Mouse (Mus musculus): Measurements from ENCODE around the gene Trim13. TPM values are rescaled to one million over a fixed set of nuclear protein-coding genes. Genes with fewer than 3 reads are reported as not detected.
"Not testable (repeated sequence)": the region's sequence is repeated elsewhere in the genome, so short reads cannot be mapped to it uniquely, and the experiment has no call there.

Gene Trim13
- polyA plus RNA-seq, 1 experiment from 2014 or later: 12.8 TPM

DNA sequence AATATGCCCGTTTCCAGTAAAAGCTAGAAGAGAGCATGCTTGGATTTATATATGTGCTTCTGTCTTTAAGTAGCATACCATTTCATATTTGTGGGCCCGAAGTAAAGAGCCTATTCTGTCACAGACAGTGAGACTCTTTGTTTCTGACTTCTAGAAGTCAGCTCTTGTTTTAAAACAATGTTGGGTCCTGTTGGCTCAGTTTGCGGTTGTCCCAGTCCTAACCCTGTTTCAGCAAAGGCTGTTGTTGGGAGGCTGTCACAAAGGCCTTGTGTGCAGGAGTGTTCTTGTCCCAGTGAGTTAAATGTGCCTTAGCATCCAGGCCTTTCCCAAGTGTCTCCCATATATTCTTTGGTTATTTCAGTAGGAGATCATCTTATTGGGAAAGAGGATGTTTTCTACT is 6.0 kb downstream of the Trim13 start:
- Histone ChIP-seq H3K36me3 (ENCODE audit: control insufficient read depth, insufficient read depth, low read length) (peaks cover 7% of the 10 kb centered on the region; the same call in 1 of the 2 replicates), H3K27me3 (replicated peaks; ENCODE audit: control insufficient read depth, insufficient read depth, low read length) (no peaks in the 10 kb centered on the region), H3K4me3 (ENCODE audit: low read depth, low read length) (no peak overlapping the region), H3K4me1 (replicated peaks; ENCODE audit: control insufficient read depth, insufficient read depth, low read length) (no peaks in the 10 kb centered on the region; the same call in 1 of the 2 replicates), H3K27ac (ENCODE audit: low read depth, low read length) (no peak overlapping the region), H3K4me2 (no peak overlapping the region), H3K9ac (ENCODE audit: low read depth, low read length) (no peak overlapping the region), H3K9me3 (ENCODE audit: control insufficient read depth, low read length) (no peaks in the 10 kb centered on the region)
- DNase-seq (ENCODE audit: low spot score) (no peak), ATAC-seq (replicated peaks; ENCODE audit: low FRiP score) (no peak)
- WGBS: 87% methylated on average over 3 of the region's 3 CpGs

DNA sequence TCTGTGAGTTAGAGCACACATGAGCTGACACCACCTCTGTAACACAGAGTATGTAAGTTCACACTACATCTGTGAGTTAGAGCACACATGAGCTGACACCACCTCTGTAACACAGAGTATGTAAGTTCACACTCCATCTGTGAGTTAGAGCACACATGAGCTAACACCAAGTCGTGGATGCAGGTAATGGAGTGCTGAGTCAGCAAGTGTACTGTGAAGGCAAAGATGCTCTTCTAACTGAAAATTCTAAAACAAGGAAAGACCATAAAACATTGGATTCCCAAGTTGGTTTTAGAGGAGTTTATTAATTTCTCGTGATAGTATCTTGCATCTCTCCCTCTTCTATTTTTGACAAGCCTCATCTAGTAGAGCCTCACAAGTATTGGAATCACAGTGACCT is 8.0 kb downstream of the Trim13 start:
- H3K9ac ChIP-seq (ENCODE audit: low read depth, low read length); ATAC-seq (replicated peaks; ENCODE audit: low FRiP score); H3K36me3 ChIP-seq (ENCODE audit: control insufficient read depth, insufficient read depth, low read length); H3K4me3 ChIP-seq (ENCODE audit: low read depth, low read length); DNase-seq (ENCODE audit: low spot score); H3K4me1 ChIP-seq (replicated peaks; ENCODE audit: control insufficient read depth, insufficient read depth, low read length); H3K9me3 ChIP-seq (ENCODE audit: control insufficient read depth, low read length); H3K27me3 ChIP-seq (replicated peaks; ENCODE audit: control insufficient read depth, insufficient read depth, low read length); H3K27ac ChIP-seq (ENCODE audit: low read depth, low read length); H3K4me2 ChIP-seq: not testable (repeated sequence)
- WGBS: 88% methylated on average over 2 of the region's 2 CpGs

DNA sequence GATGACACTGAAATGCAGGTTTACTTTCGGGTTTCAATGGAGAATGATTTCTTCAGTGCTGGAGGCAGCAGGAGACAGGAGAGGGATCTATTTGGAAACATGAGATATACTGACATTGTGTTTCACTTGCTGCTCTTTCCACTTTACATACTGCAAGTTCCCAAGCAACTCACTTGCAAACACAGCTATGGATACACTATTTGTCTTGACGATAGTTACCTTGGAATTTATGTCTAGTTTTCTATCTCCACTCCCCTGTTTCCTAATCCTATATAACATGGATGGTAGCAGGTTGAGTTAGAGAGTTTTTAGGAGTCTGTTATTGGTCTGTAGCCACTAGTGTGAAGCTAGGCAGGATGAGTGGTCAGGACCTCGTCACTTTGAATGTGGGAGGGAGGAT is 9.1 kb downstream of the Trim13 start, which contains the start of gene Kcnrg:
Kcnrg (plus strand) TSS at position 301 of the 400 bp plus-strand sequence.
- WGBS: 78% methylated on average over 3 of the region's 3 CpGs
- Histone ChIP-seq H3K4me3 (ENCODE audit: low read depth, low read length) (no peak within 1 kb of the TSS), H3K27ac (ENCODE audit: low read depth, low read length) (no peak within 1 kb of the TSS), H3K9ac (ENCODE audit: low read depth, low read length) (no peak within 1 kb of the TSS), H3K27me3 (replicated peaks; ENCODE audit: control insufficient read depth, insufficient read depth, low read length) (no peaks in the 10 kb centered on the region), H3K4me2 (no peak within 1 kb of the TSS), H3K36me3 (ENCODE audit: control insufficient read depth, insufficient read depth, low read length) (peaks cover 7% of the 10 kb centered on the region; the same call in 1 of the 2 replicates), H3K4me1 (replicated peaks; ENCODE audit: control insufficient read depth, insufficient read depth, low read length) (no peaks in the 10 kb centered on the region), H3K9me3 (ENCODE audit: control insufficient read depth, low read length) (no peaks in the 10 kb centered on the region)
- ATAC-seq (replicated peaks; ENCODE audit: low FRiP score) (no peak), DNase-seq (ENCODE audit: low spot score) (no peak)

DNA sequence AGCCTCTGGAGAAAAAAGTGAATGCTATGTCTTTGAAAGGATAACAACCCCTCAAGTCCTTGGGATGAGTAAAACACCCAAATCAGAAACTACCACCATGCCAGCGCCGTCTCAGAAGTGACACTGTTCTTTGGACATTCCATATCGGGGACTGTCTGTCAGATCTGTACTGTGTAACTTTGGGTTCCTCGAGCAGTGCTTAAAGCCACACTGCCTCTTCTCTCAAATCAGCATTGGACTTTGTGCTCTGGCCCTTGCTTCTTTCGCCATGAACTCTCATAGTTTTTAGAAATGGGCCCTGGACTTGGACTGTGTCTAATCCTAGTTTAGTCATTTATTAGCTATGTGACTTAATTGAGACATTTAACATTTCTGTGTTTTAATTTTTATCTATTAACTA is 13.7 kb downstream of the Trim13 start:
- no peaks in the 10 kb centered on the region for H3K36me3 ChIP-seq (ENCODE audit: control insufficient read depth, insufficient read depth, low read length)
- H3K27ac ChIP-seq (ENCODE audit: low read depth, low read length): no peak overlapping the region
- no peak overlapping the region for H3K4me2 ChIP-seq
- H3K4me3 ChIP-seq (ENCODE audit: low read depth, low read length): no peak overlapping the region
- H3K9me3 ChIP-seq (ENCODE audit: control insufficient read depth, low read length): no peaks in the 10 kb centered on the region
- no peaks in the 10 kb centered on the region for H3K27me3 ChIP-seq (replicated peaks; ENCODE audit: control insufficient read depth, insufficient read depth, low read length)
- H3K9ac ChIP-seq (ENCODE audit: low read depth, low read length): no peak overlapping the region
- DNase-seq (ENCODE audit: low spot score) (no peak), ATAC-seq (replicated peaks; ENCODE audit: low FRiP score) (no peak)
- 90% methylated on average over 5 of the region's 5 CpGs for WGBS
- H3K4me1 ChIP-seq (replicated peaks; ENCODE audit: control insufficient read depth, insufficient read depth, low read length): no peaks in the 10 kb centered on the region

DNA sequence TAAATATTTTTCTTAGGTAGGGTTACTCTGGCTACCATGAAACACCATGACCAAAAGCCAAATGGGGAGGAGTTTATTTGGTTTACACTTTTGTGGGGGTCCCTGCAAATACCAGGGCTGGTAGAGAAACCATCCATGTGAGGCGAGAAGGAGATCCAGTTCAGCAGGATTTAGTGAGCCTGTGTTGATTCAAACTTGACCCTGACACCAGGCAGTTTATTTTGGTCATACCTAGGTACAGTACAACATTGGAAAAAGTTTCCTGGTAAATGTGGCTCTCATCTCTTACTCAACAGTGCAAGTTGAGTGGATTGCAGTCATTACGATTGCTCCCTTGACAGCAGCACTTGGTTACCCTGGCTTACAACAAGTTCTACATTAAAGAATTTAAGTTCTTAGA is 15.3 kb downstream of the Trim13 start:
- H3K9me3 ChIP-seq (ENCODE audit: control insufficient read depth, low read length): no peaks in the 10 kb centered on the region
- DNase-seq (ENCODE audit: low spot score): no peak
- H3K27ac ChIP-seq (ENCODE audit: low read depth, low read length): no peak overlapping the region
- H3K4me2 ChIP-seq: no peak overlapping the region
- ATAC-seq (replicated peaks; ENCODE audit: low FRiP score): no peak
- WGBS: 95% methylated on average over 2 of the region's 2 CpGs
- no peak overlapping the region for H3K9ac ChIP-seq (ENCODE audit: low read depth, low read length)
- no peaks in the 10 kb centered on the region for H3K4me1 ChIP-seq (replicated peaks; ENCODE audit: control insufficient read depth, insufficient read depth, low read length)
- H3K4me3 ChIP-seq (ENCODE audit: low read depth, low read length): no peak overlapping the region
- no peaks in the 10 kb centered on the region for H3K27me3 ChIP-seq (replicated peaks; ENCODE audit: control insufficient read depth, insufficient read depth, low read length)
- no peaks in the 10 kb centered on the region for H3K36me3 ChIP-seq (ENCODE audit: control insufficient read depth, insufficient read depth, low read length)

DNA sequence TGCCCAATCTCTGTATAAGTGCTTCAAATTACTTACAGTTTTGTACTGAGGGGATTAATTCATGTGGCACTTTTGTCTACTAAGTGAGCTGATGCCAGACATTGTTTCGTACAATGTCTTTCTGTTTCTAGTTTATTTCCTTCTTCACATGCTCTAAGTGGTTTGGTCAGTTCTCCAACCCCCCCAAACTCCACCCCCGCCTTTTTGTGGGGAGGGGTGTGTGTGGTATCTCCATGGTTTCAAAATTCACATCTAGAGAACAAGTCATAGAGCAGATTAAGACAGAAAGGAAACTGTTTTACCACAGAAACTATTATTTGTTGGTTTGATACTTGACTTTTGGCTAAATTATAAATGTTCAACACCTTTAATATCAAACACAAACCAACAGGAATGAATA is 22.3 kb downstream of the Trim13 start:
- Histone ChIP-seq H3K4me2 (no peak overlapping the region), H3K9ac (ENCODE audit: low read depth, low read length) (no peak overlapping the region), H3K36me3 (ENCODE audit: control insufficient read depth, insufficient read depth, low read length) (no peaks in the 10 kb centered on the region), H3K9me3 (ENCODE audit: control insufficient read depth, low read length) (no peaks in the 10 kb centered on the region), H3K27ac (ENCODE audit: low read depth, low read length) (no peak overlapping the region), H3K4me3 (ENCODE audit: low read depth, low read length) (no peak overlapping the region), H3K4me1 (replicated peaks; ENCODE audit: control insufficient read depth, insufficient read depth, low read length) (no peaks in the 10 kb centered on the region), H3K27me3 (replicated peaks; ENCODE audit: control insufficient read depth, insufficient read depth, low read length) (no peaks in the 10 kb centered on the region)
- WGBS: 81% methylated on average over 2 of the region's 2 CpGs
- no peak for DNase-seq (ENCODE audit: low spot score)
- no peak for ATAC-seq (replicated peaks; ENCODE audit: low FRiP score)

DNA sequence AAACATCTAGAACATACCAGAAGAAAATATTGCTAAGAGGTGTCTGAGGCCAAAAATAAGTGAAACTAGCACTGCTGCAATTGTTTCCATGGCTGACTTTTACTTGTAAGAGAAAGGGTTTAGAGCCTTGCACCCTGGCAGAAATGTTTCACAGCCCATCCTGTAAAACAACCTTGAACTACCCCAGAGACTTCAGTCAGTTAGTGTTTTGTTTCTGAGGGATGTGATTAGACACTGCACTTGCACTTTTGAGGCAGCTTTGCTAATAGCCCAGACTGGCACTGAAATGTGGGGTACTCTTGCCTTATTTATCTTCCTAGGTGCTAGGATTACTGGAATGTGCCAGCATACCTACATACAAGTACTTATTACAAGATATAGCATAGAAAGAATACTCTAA is 37.9 kb downstream of the Trim13 start:
- no peak overlapping the region for H3K4me3 ChIP-seq (ENCODE audit: low read depth, low read length)

DNA sequence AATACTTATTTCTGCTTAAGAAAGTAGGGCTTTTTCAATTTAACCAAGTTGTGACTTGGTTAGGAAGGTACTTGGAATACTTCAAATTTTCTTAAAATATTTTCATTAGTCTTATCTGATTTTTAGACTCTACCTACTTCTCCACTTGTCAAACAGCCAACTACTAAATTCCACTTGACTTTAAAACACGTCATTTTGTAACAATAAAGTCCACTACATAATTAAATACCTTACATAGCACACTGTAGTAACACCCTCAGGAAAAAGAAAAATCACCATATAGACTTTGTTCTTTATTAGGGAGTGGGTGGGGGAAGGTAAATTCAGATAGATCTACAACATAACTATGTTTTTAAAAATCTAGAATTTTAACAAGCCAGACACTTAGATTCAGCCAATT is 44.6 kb downstream of the Trim13 start:
- no peak overlapping the region for H3K4me3 ChIP-seq (ENCODE audit: low read depth, low read length)
- ATAC-seq (replicated peaks; ENCODE audit: low FRiP score) (no peak), DNase-seq (ENCODE audit: low spot score) (no peak)
- H3K9ac ChIP-seq (ENCODE audit: low read depth, low read length): no peak overlapping the region
- H3K27me3 ChIP-seq (replicated peaks; ENCODE audit: control insufficient read depth, insufficient read depth, low read length): no peaks in the 10 kb centered on the region
- WGBS: 80% methylated on average over 1 of the region's 1 CpGs
- H3K36me3 ChIP-seq (ENCODE audit: control insufficient read depth, insufficient read depth, low read length): no peaks in the 10 kb centered on the region
- no peak overlapping the region for H3K27ac ChIP-seq (ENCODE audit: low read depth, low read length)
- H3K4me1 ChIP-seq (replicated peaks; ENCODE audit: control insufficient read depth, insufficient read depth, low read length): no peaks in the 10 kb centered on the region
- H3K9me3 ChIP-seq (ENCODE audit: control insufficient read depth, low read length): no peaks in the 10 kb centered on the region
- H3K4me2 ChIP-seq: no peak overlapping the region

More for the DNA sequence above, 37.9 kb downstream of the Trim13 start:
- Histone ChIP-seq H3K27me3 (replicated peaks; ENCODE audit: control insufficient read depth, insufficient read depth, low read length) (no peaks in the 10 kb centered on the region), H3K36me3 (ENCODE audit: control insufficient read depth, insufficient read depth, low read length) (peaks cover 9% of the 10 kb centered on the region; the same call in 1 of the 2 replicates), H3K4me1 (replicated peaks; ENCODE audit: control insufficient read depth, insufficient read depth, low read length) (no peaks in the 10 kb centered on the region), H3K9me3 (ENCODE audit: control insufficient read depth, low read length) (no peaks in the 10 kb centered on the region), H3K9ac (ENCODE audit: low read depth, low read length) (no peak overlapping the region), H3K4me2 (no peak overlapping the region), H3K27ac (ENCODE audit: low read depth, low read length) (no peak overlapping the region)
- DNase-seq (ENCODE audit: low spot score): no peak
- no peak for ATAC-seq (replicated peaks; ENCODE audit: low FRiP score)

DNA sequence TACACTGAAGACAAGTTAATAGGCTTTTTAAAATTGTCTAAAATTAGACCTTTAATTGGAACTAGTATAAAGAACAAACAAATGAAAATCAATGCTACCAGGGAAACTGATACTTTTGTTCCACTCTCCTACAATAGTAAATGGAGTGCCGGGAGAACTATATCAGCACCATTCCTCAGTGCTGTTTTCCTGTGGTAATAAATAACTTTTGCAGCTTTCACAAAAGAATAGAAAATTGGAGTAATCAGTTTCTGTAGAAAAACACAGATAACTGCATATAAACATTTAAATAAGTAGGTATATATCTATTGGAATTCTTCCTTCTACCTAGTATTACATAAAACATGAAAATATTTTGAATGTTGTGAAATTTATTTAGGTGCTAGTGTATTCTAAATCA is 47.5 kb downstream of the Trim13 start:
- no peak for DNase-seq (ENCODE audit: low spot score)
- ATAC-seq (replicated peaks; ENCODE audit: low FRiP score): no peak
- Histone ChIP-seq H3K9ac (ENCODE audit: low read depth, low read length) (no peak overlapping the region), H3K4me3 (ENCODE audit: low read depth, low read length) (no peak overlapping the region), H3K27ac (ENCODE audit: low read depth, low read length) (no peak overlapping the region), H3K9me3 (ENCODE audit: control insufficient read depth, low read length) (no peaks in the 10 kb centered on the region), H3K36me3 (ENCODE audit: control insufficient read depth, insufficient read depth, low read length) (no peaks in the 10 kb centered on the region), H3K4me2 (peak overlapping the region; percentile 52), H3K4me1 (replicated peaks; ENCODE audit: control insufficient read depth, insufficient read depth, low read length) (peaks cover 11% of the 10 kb centered on the region), H3K27me3 (replicated peaks; ENCODE audit: control insufficient read depth, insufficient read depth, low read length) (no peaks in the 10 kb centered on the region)
- WGBS: 33% methylated on average over 1 of the region's 1 CpGs
